Mouse (Mus musculus): Measurements from ENCODE around the gene C6.

- no peak for TF ChIP-seq CTCF (IDR thresholded peaks at IDR 0.05; ENCODE audit: borderline replicate concordance, extremely low read depth, insufficient read depth, insufficient read length)
- TF ChIP-seq POLR2A (IDR thresholded peaks at IDR 0.05; ENCODE audit: borderline replicate concordance, extremely low read depth, insufficient read depth, insufficient read length, poor library complexity, severe bottlenecking) = no peak
Measured at GRCm38 (mm10) chr15:4814976-4815375, 88.0 kb downstream of the C6 start.
